Mouse (Mus musculus) heart, adult 2 months (tissue): Measurements from ENCODE around the gene Gm42669.

Source experiments
- CTCF ChIP-seq: fragments of 200-600 bp; IDR thresholded peaks from 2 replicates; pipeline ENCODE4 v1.8.1; 2022; ENCODE audit warnings: antibody characterized with exemption, mild to moderate bottlenecking, moderate library complexity
- EP300 ChIP-seq: fragments of 200-500 bp; IDR thresholded peaks from 2 replicates; pipeline ENCODE4 v1.6.1; 2011; ENCODE audit warnings: low read depth, low read length, control low read depth; ENCODE audit not compliant: insufficient read depth
- POLR2A ChIP-seq: fragments of 200-500 bp; IDR thresholded peaks from 2 replicates; pipeline ENCODE4 v1.6.1; 2011; ENCODE audit warnings: mild to moderate bottlenecking, low read depth, low read length, control low read depth; ENCODE audit not compliant: insufficient read depth

DNA sequence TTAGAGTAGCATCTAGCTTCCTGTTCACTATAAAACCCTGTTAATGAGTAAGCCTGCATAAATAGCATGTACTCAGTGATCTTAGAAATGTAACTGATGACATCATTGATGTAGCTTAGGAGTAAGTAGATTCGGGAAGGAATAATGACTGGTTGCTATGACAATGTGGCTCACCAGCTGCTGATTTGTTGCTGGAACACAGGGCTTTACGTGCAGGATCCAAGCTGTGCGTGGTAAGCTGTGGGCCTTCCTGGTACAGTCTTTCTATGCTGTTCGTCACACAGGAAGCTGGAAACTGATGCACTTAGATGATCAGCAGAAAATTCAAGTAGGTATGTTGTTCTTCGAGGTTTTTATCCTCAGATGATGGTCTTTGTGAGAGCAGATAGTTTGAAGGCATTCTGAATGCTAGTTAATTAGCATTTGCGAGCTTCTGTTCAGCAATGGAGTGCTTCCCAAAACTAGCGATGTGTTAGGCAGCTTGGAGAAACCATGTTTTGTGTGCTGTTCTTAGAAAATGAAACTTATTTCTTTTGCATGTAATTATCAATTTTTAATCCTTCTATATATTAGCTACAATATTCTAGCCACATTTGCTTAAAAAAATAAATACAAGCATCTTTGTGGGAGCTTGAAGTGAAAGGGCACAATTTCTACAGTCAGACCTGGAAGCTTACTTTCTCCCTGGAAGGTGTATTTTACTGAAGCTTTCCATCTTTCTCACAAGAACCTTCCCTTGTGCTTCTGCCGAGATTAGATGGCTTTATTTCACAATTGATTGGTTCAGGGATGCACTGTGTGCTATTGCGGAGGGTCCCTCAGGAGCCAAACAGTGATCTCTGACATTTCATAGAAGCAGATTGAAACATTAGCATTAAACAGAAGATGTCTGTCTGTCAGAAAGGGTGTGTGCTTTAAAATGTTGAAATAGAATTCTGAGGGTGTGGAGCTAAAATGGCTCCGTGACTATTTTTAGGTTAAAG, 9.6 kb upstream of the Gm42669 start:
- TF ChIP-seq CTCF, result no peak
- no peak for TF ChIP-seq POLR2A
- TF ChIP-seq EP300, result no peak
